Mouse (Mus musculus) brain, embryonic 14.5 days (tissue): ENCODE measurements around the gene Tfr2.

ENCODE experiments used
- CTCF ChIP-seq: fragments of 200-500 bp; IDR thresholded peaks from 2 replicates; pipeline ENCODE4 v1.5.1; 2012; ENCODE audit warnings: inconsistent platforms, mild to moderate bottlenecking, moderate library complexity, borderline replicate concordance; ENCODE audit not compliant: insufficient read depth, insufficient read length; ENCODE audit errors: extremely low read depth
- POLR2A ChIP-seq: fragments of 200-500 bp; IDR thresholded peaks from 2 replicates; pipeline ENCODE4 v1.6.1; 2012; ENCODE audit warnings: mild to moderate bottlenecking, inconsistent platforms, borderline replicate concordance; ENCODE audit not compliant: poor library complexity, insufficient read depth, insufficient read length, severe bottlenecking; ENCODE audit errors: extremely low read depth

DNA sequence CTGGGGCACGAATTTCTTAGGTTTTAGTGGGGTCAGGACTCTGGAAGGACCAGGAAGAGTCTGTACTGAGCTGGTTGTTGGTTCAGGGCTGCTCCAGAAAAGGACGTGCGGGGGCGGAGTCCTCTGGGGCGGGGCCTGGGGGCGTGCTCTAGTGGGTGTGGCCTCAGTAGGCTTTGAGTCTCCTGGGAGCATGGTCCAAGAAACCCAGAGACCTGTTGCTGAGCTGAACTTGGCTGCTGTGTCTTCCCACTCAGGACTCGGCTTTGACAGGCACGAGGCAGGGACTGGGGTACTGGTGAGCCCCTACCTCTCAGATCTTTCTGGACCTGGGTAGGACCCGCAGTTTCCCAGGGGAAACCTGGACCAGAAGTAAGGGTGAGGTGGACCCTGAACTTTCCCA lies at the start of gene Tfr2:
- TF ChIP-seq CTCF: no peak
- no peak for TF ChIP-seq POLR2A
